Mouse (Mus musculus): ENCODE results near the gene Usp8. TPM values are rescaled to one million over a fixed set of nuclear protein-coding genes. Genes with fewer than 3 reads are reported as not detected.

Gene Usp8
- total RNA-seq, 1 experiment from 2014 or later: 76.4 TPM

- ATAC-seq (replicated peaks in 1 of 2; ENCODE audit: insufficient read depth in 1 of 2, low FRiP score in 2 of 2, low TSS enrichment in 1 of 2, low read depth in 1 of 2, poor library complexity in 2 of 2, severe bottlenecking in 2 of 2): no peak
Measured at GRCm38 (mm10) chr2:126729207-126729606, 22.1 kb downstream of the Usp8 start.

DNA sequence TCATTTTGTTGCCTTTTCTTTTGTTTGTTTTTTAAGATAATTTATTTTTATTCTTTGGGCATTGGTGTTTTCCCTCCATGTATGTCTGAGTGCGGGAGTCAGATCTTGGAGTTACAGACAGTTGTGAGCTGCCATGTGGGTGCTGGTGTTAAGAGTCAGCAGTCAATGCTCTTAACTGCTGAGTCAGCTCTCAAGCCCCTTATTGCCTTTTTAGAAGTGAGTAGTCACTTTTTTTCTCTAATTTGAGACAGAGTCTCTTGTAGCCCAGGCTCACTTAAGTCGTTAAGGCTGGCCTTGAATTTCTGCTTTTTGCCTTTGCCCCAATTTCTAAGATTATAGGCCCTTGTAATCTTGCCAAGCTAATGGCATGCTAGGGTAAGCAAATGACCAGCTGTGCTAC is 23.4 kb downstream of the Usp8 start:
- no peak for ATAC-seq (replicated peaks in 1 of 2; ENCODE audit: insufficient read depth in 1 of 2, low FRiP score in 2 of 2, low TSS enrichment in 1 of 2, low read depth in 1 of 2, poor library complexity in 2 of 2, severe bottlenecking in 2 of 2)

- no peak for ATAC-seq (replicated peaks in 1 of 2; ENCODE audit: insufficient read depth in 1 of 2, low FRiP score in 2 of 2, low TSS enrichment in 1 of 2, low read depth in 1 of 2, poor library complexity in 2 of 2, severe bottlenecking in 2 of 2)
Measured at GRCm38 (mm10) chr2:126735339-126736073, 28.4 kb downstream of the Usp8 start.

DNA sequence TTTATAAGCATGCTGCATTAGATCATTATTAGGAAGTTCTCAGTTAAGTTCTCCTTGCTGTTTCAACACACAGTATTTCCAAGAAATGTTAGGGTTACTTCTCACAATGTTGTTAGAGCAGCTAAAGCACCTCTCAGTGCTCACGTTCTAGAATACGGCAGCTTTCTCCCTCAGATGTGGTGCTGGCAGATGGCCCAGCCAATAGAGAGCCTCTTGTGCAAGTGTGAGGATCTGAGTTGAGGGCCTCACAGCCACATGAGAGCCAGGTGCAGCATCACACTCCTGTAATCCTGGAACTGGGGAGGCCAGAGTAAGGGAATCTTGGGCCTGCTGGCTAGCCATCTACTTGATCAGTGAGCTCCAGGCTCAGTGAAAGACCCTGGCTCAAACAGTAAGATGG is 33.2 kb downstream of the Usp8 start:
- no peak for ATAC-seq (replicated peaks in 1 of 2; ENCODE audit: insufficient read depth in 1 of 2, low FRiP score in 2 of 2, low TSS enrichment in 1 of 2, low read depth in 1 of 2, poor library complexity in 2 of 2, severe bottlenecking in 2 of 2)

GRCm38 (mm10) chr2:126743389-126743788 is 36.3 kb downstream of the Usp8 start:
- no peak for ATAC-seq (replicated peaks in 1 of 2; ENCODE audit: insufficient read depth in 1 of 2, low FRiP score in 2 of 2, low TSS enrichment in 1 of 2, low read depth in 1 of 2, poor library complexity in 2 of 2, severe bottlenecking in 2 of 2)

- no peak for ATAC-seq (replicated peaks in 1 of 2; ENCODE audit: insufficient read depth in 1 of 2, low FRiP score in 2 of 2, low TSS enrichment in 1 of 2, low read depth in 1 of 2, poor library complexity in 2 of 2, severe bottlenecking in 2 of 2)
Measured at GRCm38 (mm10) chr2:126755664-126756063, 48.5 kb downstream of the Usp8 start.

GRCm38 (mm10) chr2:126759351-126759750 is 52.2 kb downstream of the Usp8 start:
- ATAC-seq (replicated peaks in 1 of 2; ENCODE audit: insufficient read depth in 1 of 2, low FRiP score in 2 of 2, low TSS enrichment in 1 of 2, low read depth in 1 of 2, poor library complexity in 2 of 2, severe bottlenecking in 2 of 2): no peak

- ATAC-seq (replicated peaks in 1 of 2; ENCODE audit: insufficient read depth in 1 of 2, low FRiP score in 2 of 2, low TSS enrichment in 1 of 2, low read depth in 1 of 2, poor library complexity in 2 of 2, severe bottlenecking in 2 of 2): no peak
Measured at GRCm38 (mm10) chr2:126765867-126766582, 58.9 kb downstream of the Usp8 start.

GRCm38 (mm10) chr2:126767599-126767998 is 60.5 kb downstream of the Usp8 start:
- ATAC-seq (replicated peaks in 1 of 2; ENCODE audit: insufficient read depth in 1 of 2, low FRiP score in 2 of 2, low TSS enrichment in 1 of 2, low read depth in 1 of 2, poor library complexity in 2 of 2, severe bottlenecking in 2 of 2): no peak

DNA sequence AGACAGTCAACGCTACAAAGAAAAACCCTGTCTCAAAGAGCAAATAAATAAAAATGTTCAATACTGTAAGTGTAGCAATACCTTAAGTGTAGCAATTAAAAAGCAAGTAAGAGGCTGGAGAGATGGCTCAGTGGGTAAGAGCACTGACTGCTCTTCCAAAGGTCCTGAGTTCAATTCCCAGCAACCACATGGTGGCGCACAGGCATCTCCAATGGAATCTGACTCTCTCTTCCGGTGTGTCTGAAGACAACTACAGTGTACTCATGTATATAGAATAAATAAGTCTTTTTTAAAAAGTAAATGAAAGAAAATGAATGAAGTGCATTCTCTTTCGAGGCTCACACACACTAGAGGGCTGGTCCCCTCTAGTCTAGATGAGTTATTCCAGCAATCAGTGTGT is 61.1 kb downstream of the Usp8 start:
- no peak for ATAC-seq (replicated peaks in 1 of 2; ENCODE audit: insufficient read depth in 1 of 2, low FRiP score in 2 of 2, low TSS enrichment in 1 of 2, low read depth in 1 of 2, poor library complexity in 2 of 2, severe bottlenecking in 2 of 2)

- ATAC-seq (replicated peaks in 1 of 2; ENCODE audit: insufficient read depth in 1 of 2, low FRiP score in 2 of 2, low TSS enrichment in 1 of 2, low read depth in 1 of 2, poor library complexity in 2 of 2, severe bottlenecking in 2 of 2): peak in 1 of 2 experiments; percentile 40; a peak in 1 of 4 replicates
Measured at GRCm38 (mm10) chr2:126769431-126770181, 62.5 kb downstream of the Usp8 start.

DNA sequence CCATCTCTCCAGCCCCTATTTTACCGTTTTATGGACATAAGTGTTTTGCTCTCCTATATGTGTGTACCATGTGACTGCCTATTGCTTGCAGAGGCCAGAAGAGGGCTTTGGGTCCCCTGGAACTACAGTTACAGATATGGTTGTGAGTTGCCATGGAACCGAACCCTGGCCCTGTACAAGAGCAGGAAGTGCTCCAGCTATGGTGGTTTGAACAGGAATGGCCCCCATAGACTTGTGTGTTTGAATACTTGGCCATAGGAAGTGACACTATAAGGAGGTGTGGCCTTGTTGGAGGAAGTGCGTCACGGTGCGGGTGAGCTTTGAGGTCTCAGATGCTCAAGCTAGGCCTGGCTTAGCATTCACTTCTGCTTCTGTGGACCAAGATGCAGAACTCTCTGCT is 65.1 kb downstream of the Usp8 start:
- ATAC-seq (replicated peaks in 1 of 2; ENCODE audit: insufficient read depth in 1 of 2, low FRiP score in 2 of 2, low TSS enrichment in 1 of 2, low read depth in 1 of 2, poor library complexity in 2 of 2, severe bottlenecking in 2 of 2): no peak

DNA sequence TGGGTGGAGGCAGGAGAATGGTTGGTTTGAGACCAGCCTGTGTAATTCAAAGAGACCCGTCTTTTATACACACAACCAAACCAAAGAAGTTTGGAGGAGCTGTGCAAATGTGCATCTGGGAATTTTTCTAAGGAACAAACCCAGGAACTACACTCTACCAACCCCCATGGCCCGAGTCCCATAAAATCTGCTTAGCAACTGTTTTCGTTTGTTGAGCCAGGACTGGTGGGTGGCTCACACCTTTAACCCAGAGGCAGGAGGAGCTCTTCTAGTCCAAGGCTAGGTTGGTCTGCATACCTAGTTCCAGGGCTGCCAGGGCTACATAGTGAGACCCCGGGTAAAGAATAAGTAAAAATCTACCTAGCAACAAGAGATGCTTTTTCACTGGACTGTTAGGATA is 68.8 kb downstream of the Usp8 start:
- ATAC-seq (replicated peaks in 1 of 2; ENCODE audit: insufficient read depth in 1 of 2, low FRiP score in 2 of 2, low TSS enrichment in 1 of 2, low read depth in 1 of 2, poor library complexity in 2 of 2, severe bottlenecking in 2 of 2): no peak

DNA sequence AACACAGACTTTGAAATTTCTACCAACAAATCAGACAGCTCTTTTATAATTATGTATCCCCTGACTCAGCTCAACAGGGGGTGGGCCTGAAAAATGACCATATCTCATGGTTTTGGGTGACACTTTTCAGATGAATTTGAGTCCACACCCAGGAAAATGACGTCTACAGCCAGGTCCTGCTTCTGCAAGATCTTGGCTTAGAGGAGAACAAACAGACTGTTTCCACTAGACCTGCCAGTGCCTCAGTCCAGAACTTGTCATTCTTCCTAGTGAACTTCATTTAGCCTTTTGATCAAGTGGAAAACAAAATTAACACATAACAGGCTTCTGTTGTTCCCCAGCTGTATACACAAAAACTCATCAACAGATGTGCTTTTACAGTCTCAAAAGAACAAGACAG is 69.3 kb downstream of the Usp8 start:
- ATAC-seq (replicated peaks in 1 of 2; ENCODE audit: insufficient read depth in 1 of 2, low FRiP score in 2 of 2, low TSS enrichment in 1 of 2, low read depth in 1 of 2, poor library complexity in 2 of 2, severe bottlenecking in 2 of 2): no peak

DNA sequence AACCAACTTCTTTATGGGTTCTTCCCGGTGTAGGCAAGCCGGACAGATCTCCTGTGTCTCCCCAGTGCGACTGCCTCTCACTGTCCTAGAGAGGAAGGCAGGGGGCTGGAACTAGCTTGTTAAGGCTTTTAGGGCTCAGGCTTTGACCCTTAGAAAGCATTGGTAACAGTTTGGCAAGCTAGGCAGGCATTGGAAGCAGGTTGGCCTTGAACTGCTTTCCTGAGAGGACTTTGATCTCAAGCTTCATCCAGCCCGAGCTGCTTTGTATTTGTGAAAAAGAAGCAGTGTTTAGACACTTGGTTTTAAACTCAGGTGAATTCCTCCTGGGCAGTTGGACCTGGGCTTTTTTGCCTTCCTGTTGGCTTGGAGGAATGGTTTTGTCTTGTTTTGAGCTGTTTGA is 71.7 kb downstream of the Usp8 start:
- no peak for ATAC-seq (replicated peaks in 1 of 2; ENCODE audit: insufficient read depth in 1 of 2, low FRiP score in 2 of 2, low TSS enrichment in 1 of 2, low read depth in 1 of 2, poor library complexity in 2 of 2, severe bottlenecking in 2 of 2)

GRCm38 (mm10) chr2:126780286-126780685 is 73.2 kb downstream of the Usp8 start:
- ATAC-seq (replicated peaks in 1 of 2; ENCODE audit: insufficient read depth in 1 of 2, low FRiP score in 2 of 2, low TSS enrichment in 1 of 2, low read depth in 1 of 2, poor library complexity in 2 of 2, severe bottlenecking in 2 of 2): no peak

GRCm38 (mm10) chr2:126781478-126781877 is 74.3 kb downstream of the Usp8 start:
- no peak for ATAC-seq (replicated peaks in 1 of 2; ENCODE audit: insufficient read depth in 1 of 2, low FRiP score in 2 of 2, low TSS enrichment in 1 of 2, low read depth in 1 of 2, poor library complexity in 2 of 2, severe bottlenecking in 2 of 2)

GRCm38 (mm10) chr2:126782433-126782832 is 75.3 kb downstream of the Usp8 start:
- peak; percentile 36 to 63; a peak in 1 of 4 replicates for ATAC-seq (replicated peaks in 1 of 2; ENCODE audit: insufficient read depth in 1 of 2, low FRiP score in 2 of 2, low TSS enrichment in 1 of 2, low read depth in 1 of 2, poor library complexity in 2 of 2, severe bottlenecking in 2 of 2)
